Mouse (Mus musculus) hindbrain, postnatal 0 days (tissue): Measurements from ENCODE around the gene Gm21973. TPM values are rescaled to one million over a fixed set of nuclear protein-coding genes. Genes with fewer than 3 reads are reported as not detected.

Experiments used
- ATAC-seq: fragments of 200-750 bp; cut with Nextera tagmentation; 2 replicates; pipeline ENCODE4 v1.8.0; 2017; ENCODE audit warnings: mild to moderate bottlenecking, moderate TSS enrichment, moderate library complexity
- DNase-seq: peaks from one replicate; pipeline ENCODE4 v3.0.0-alpha.2; 2015; ENCODE audit warnings: low spot score
- H3K27ac ChIP-seq: fragments of 300-500 bp; sonication (generic); 2 replicates; pipeline ENCODE4 v1.5.1; 2014; ENCODE audit warnings: mild to moderate bottlenecking
- H3K27me3 ChIP-seq: fragments of 300-500 bp; sonication (generic); 2 replicates; pipeline ENCODE4 v1.6.1; 2014; ENCODE audit warnings: low read length, mixed read lengths; ENCODE audit not compliant: insufficient read depth
- H3K36me3 ChIP-seq: fragments of 300-500 bp; sonication (generic); 2 replicates; pipeline ENCODE4 v1.6.1; 2014; ENCODE audit warnings: low read length, mixed read lengths; ENCODE audit not compliant: insufficient read depth
- H3K4me1 ChIP-seq: fragments of 300-500 bp; sonication (generic); 2 replicates; pipeline ENCODE4 v1.6.1; 2014; ENCODE audit warnings: antibody characterized with exemption, low read length, mixed read lengths; ENCODE audit not compliant: insufficient read depth
- H3K4me2 ChIP-seq: fragments of 300-500 bp; sonication (generic); 2 replicates; pipeline ENCODE4 v1.6.1; 2014; ENCODE audit warnings: low read depth, mild to moderate bottlenecking, low read length, moderate library complexity, mixed read lengths
- H3K4me3 ChIP-seq: fragments of 300-500 bp; sonication (generic); 2 replicates; pipeline ENCODE4 v1.5.1; 2014; ENCODE audit warnings: low read length
- H3K9ac ChIP-seq: fragments of 300-500 bp; sonication (generic); replicated peaks from 2 replicates; pipeline ENCODE4 v1.6.1; 2014; ENCODE audit warnings: mild to moderate bottlenecking, low read length, moderate library complexity, mixed read lengths
- H3K9me3 ChIP-seq: fragments of 300-500 bp; sonication (generic); 2 replicates; pipeline ENCODE4 v1.6.1; 2016; ENCODE audit warnings: low read length, mixed read lengths
- CTCF ChIP-seq: IDR thresholded peaks from 2 replicates; pipeline ENCODE4 v1.5.1; 2016; ENCODE audit warnings: antibody characterized with exemption, control low read depth, low read depth
- WGBS: fragments of 180-500 bp; shearing (Covaris S2); extraction: QIAGEN DNeasy Blood & Tissue Kit; methylation state at CpG from one replicate; pipeline ENCODE4 v1.1.7; 2014; 5-methylcytosine and 5-hydroxymethylcytosine counted together
- polyA plus RNA-seq: library from polyadenylated mRNA; unstranded; fragments of >200 nt; fragmentation: Nextera tagmentation; extraction: Ambion mirVana; gene quantifications from 2 replicates; pipeline ENCODE4 v1.2.1, GENCODE M21; 2015
- total RNA-seq: library from RNA; depleted of rRNA; stranded (reverse); fragments of >200 nt; gene quantifications from 2 replicates; pipeline ENCODE4 v1.2.3, GENCODE M21; 2014; rRNA removed

The Gm21973 gene
- total and polyA plus RNA-seq, 2 experiments from 2014 or later: not detected

GRCm38 (mm10) chr15:10421785-10422144 is 96.6 kb downstream of the Gm21973 start:
- no peak for TF ChIP-seq CTCF
- no peaks in the 10 kb centered on the region for H3K27me3 ChIP-seq
- no peak overlapping the region for H3K4me2 ChIP-seq
- H3K36me3 ChIP-seq: no peaks in the 10 kb centered on the region
- H3K9me3 ChIP-seq: no peaks in the 10 kb centered on the region
- H3K4me3 ChIP-seq: no peak overlapping the region
- DNase-seq (no peak), ATAC-seq (no peak; the same call in 1 of the 2 replicates)
- H3K9ac ChIP-seq: no peak overlapping the region
- H3K4me1 ChIP-seq: no peaks in the 10 kb centered on the region
- 19% methylated on average over 1 of the region's 1 CpGs for WGBS
- no peak overlapping the region for H3K27ac ChIP-seq

Other genes with a start within 250 kb of the Gm21973 start
- gene Prlr, start 148.1 kb upstream of the Gm21973 start, total RNA-seq: 1.9 and 2.4 TPM in 2 replicates
- gene Prlr, start 148.1 kb upstream of the Gm21973 start, polyA plus RNA-seq: 3.1 and 3.4 TPM in 2 replicates
- gene Agxt2, start 33.2 kb downstream of the Gm21973 start, total RNA-seq: not detected in 2 replicates
- gene Agxt2, start 33.2 kb downstream of the Gm21973 start, polyA plus RNA-seq: not detected in 2 replicates
- gene Dnajc21, start 145.1 kb downstream of the Gm21973 start, total RNA-seq: 5.3 and 8.0 TPM in 2 replicates
- gene Dnajc21, start 145.1 kb downstream of the Gm21973 start, polyA plus RNA-seq: 14.5 and 15.2 TPM in 2 replicates
- gene Brix1, start 160.6 kb downstream of the Gm21973 start, total RNA-seq: 4.8 and 10.0 TPM in 2 replicates
- gene Brix1, start 160.6 kb downstream of the Gm21973 start, polyA plus RNA-seq: 58.2 and 64.9 TPM in 2 replicates
- 14.9 and 15.5 TPM in 2 replicates for gene Rad1, start 160.6 kb downstream of the Gm21973 start, total RNA-seq
- 19.7 and 23.0 TPM in 2 replicates for gene Rad1, start 160.6 kb downstream of the Gm21973 start, polyA plus RNA-seq
- not detected in 2 replicates for gene Ttc23l, start 233.3 kb downstream of the Gm21973 start, total RNA-seq
- gene Ttc23l, start 233.3 kb downstream of the Gm21973 start, polyA plus RNA-seq: not detected in 2 replicates